Mouse (Mus musculus) intestine, embryonic 16.5 days (tissue): ENCODE measurements around the gene Wdr12. TPM values are rescaled to one million over a fixed set of nuclear protein-coding genes. Genes with fewer than 3 reads are reported as not detected.
"Not testable (repeated sequence)": the region's sequence is repeated elsewhere in the genome, so short reads cannot be mapped to it uniquely, and the experiment has no call there.

ENCODE experiments used
- ATAC-seq: fragments of 200-750 bp; cut with Nextera tagmentation; 2 replicates; pipeline ENCODE4 v1.8.0; 2017; ENCODE audit warnings: moderate TSS enrichment, moderate library complexity
- H3K27ac ChIP-seq: fragments of 300-500 bp; sonication (generic); 2 replicates; pipeline ENCODE4 v1.5.1; 2014; ENCODE audit warnings: mild to moderate bottlenecking, low read length
- H3K27me3 ChIP-seq: fragments of 300-500 bp; sonication (generic); replicated peaks from 2 replicates; pipeline ENCODE4 v1.6.1; 2014; ENCODE audit warnings: low read length, control low read depth, mixed read lengths; ENCODE audit not compliant: control insufficient read depth, insufficient read depth
- H3K36me3 ChIP-seq: fragments of 300-500 bp; sonication (generic); 2 replicates; pipeline ENCODE4 v1.6.1; 2014; ENCODE audit warnings: low read length, control low read depth; ENCODE audit not compliant: control insufficient read depth, insufficient read depth
- H3K4me1 ChIP-seq: fragments of 300-500 bp; sonication (generic); 2 replicates; pipeline ENCODE4 v1.6.1; 2014; ENCODE audit warnings: low read length, control low read depth, mixed read lengths; ENCODE audit not compliant: control insufficient read depth, insufficient read depth
- H3K4me2 ChIP-seq: fragments of 300-500 bp; sonication (generic); 2 replicates; pipeline ENCODE4 v1.6.1; 2014; ENCODE audit warnings: low read depth, low read length, control low read depth
- H3K4me3 ChIP-seq: fragments of 300-500 bp; sonication (generic); 2 replicates; pipeline ENCODE4 v1.5.1; 2014; ENCODE audit warnings: mild to moderate bottlenecking, low read length
- H3K9ac ChIP-seq: fragments of 300-500 bp; sonication (generic); 2 replicates; pipeline ENCODE4 v1.6.1; 2014; ENCODE audit warnings: low read depth, low read length
- H3K9me3 ChIP-seq: fragments of 300-500 bp; sonication (generic); 2 replicates; pipeline ENCODE4 v1.6.1; 2016; ENCODE audit warnings: low read length, control low read depth; ENCODE audit not compliant: control insufficient read depth
- WGBS: fragments of 180-500 bp; shearing (Covaris S2); extraction: QIAGEN DNeasy Blood & Tissue Kit; methylation state at CpG from one replicate; pipeline ENCODE4 v1.1.7; 2014; 5-methylcytosine and 5-hydroxymethylcytosine counted together
- polyA plus RNA-seq: library from polyadenylated mRNA; unstranded; fragments of >200 nt; fragmentation: Nextera tagmentation; extraction: Ambion mirVana; gene quantifications from 2 replicates; pipeline ENCODE4 v1.2.1, GENCODE M21; 2015

Wdr12 gene
- polyA plus RNA-seq, 1 experiment from 2014 or later: 50.1 TPM

DNA sequence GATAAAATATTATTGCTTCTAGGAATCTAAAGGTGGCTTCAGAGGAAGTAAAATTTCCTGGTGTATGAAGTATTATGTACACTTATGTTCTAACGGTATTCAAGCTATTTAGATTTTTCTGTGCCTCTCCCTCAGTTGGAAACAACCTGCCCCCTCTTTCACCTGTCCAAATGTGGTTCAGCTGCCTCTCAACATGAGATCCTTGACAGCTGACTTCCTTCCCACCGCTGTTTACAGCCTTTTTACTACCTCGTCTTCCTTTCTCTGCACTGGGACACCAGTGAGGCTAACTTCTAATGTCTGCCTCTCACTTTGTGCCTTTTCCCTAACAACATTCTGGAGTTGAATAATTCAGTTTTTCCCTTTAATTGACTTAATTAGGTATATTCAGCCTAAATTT lies 22.9 kb downstream of the Wdr12 start:
- no peaks in the 10 kb centered on the region for H3K9me3 ChIP-seq
- no peaks in the 10 kb centered on the region for H3K4me1 ChIP-seq
- no peak overlapping the region for H3K4me3 ChIP-seq
- ATAC-seq: no peak
- H3K27ac ChIP-seq: no peak overlapping the region
- H3K9ac ChIP-seq: no peak overlapping the region
- H3K27me3 ChIP-seq: no peaks in the 10 kb centered on the region
- 67% methylated on average over 3 of the region's 3 CpGs for WGBS
- no peaks in the 10 kb centered on the region for H3K36me3 ChIP-seq
- no peak overlapping the region for H3K4me2 ChIP-seq

DNA sequence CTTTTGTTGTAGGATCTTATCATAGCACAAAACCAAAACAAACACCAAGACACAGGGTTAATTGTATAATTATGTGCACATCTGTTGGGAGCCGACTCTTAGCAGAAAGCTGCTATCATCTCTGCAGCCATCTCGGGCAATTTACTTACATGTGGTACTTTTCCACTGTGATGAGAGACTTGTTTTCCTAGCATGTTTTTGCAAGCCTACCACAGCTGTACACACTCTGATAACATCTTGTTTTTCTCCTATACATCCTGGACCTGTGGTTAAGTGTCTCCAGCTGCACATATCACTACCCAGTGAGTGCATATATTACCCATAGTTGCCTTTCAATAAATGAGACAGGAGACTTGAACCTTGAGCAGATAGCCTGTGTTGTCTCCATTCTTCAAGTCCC lies 23.5 kb downstream of the Wdr12 start:
- no peak overlapping the region for H3K9ac ChIP-seq
- H3K27me3 ChIP-seq: no peaks in the 10 kb centered on the region
- H3K36me3 ChIP-seq: no peaks in the 10 kb centered on the region
- H3K4me2 ChIP-seq: no peak overlapping the region
- H3K27ac ChIP-seq: no peak overlapping the region
- ATAC-seq: no peak
- H3K9me3 ChIP-seq: no peaks in the 10 kb centered on the region
- H3K4me1 ChIP-seq: no peaks in the 10 kb centered on the region
- WGBS: 68% methylated on average over 2 of the region's 2 CpGs
- H3K4me3 ChIP-seq: no peak overlapping the region

DNA sequence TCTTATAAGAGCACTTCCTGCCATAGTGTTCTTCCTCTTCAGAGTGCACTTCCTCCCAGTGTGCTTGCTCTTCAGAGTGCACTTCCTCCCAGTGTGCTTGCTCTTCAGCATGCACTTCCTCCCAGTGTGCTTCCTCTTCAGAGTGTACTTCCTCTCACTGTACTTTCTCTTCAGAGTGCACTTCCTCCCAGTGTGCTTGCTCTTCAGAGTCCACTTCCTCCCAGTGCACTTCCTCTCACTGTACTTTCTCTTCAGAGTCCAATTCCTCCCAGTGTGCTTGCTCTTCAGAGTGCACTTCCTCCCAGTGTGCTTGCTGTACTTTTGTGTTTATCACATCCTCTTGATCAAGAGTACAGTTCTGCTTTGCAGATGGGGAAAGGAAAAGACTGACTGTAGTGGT lies 27.7 kb downstream of the Wdr12 start:
- not testable (repeated sequence) for H3K27me3 ChIP-seq, H3K4me3 ChIP-seq, H3K9me3 ChIP-seq, H3K9ac ChIP-seq, ATAC-seq, H3K4me1 ChIP-seq, H3K36me3 ChIP-seq, H3K4me2 ChIP-seq, H3K27ac ChIP-seq

DNA sequence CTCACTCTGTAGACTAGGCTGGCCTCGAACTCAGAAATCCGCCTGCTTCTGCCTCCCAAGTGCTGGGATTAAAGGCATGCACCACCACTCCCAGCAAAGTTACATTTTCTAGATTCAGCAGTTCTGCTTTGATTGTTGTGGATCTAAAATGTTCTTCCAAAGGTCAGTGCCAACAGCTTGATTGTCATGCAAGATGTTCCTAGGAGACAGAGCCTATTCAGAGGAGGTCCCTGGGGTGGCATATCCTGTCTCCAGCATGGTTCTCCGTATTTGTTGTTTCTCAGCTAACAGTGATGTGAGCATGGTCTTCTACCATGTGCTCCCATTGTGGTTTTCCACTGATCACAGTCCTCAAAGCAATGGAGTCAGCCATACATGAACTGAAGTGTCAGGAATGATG lies 42.1 kb downstream of the Wdr12 start:
- H3K27me3 ChIP-seq: no peaks in the 10 kb centered on the region
- 81% methylated on average over 3 of the region's 3 CpGs for WGBS
- H3K9me3 ChIP-seq: no peaks in the 10 kb centered on the region
- no peak overlapping the region for H3K4me3 ChIP-seq
- H3K36me3 ChIP-seq: no peaks in the 10 kb centered on the region
- no peak overlapping the region for H3K4me2 ChIP-seq
- no peak overlapping the region for H3K9ac ChIP-seq
- no peak for ATAC-seq
- H3K4me1 ChIP-seq: no peaks in the 10 kb centered on the region
- H3K27ac ChIP-seq: no peak overlapping the region

DNA sequence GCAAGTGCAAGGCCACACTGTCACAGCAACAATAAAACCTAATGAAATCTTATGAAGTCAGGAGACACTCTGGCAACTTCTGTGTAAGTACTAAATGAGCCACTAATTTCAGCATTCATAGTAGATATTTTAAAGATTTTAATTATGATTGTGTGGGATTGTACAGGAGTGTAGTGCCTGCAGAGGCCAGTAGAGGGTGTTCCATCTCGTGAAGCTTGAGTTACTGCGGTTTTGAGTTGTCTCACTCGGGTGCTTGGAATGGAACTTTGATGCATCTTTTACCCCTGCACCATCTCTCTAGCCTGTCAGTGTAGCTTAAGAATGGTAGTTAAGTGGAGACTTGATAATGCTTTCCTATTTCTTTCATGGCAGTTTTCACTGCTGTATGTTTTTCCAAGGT lies 43.8 kb downstream of the Wdr12 start:
- no peaks in the 10 kb centered on the region for H3K27me3 ChIP-seq
- no peaks in the 10 kb centered on the region for H3K4me1 ChIP-seq
- no peak for ATAC-seq
- no peak overlapping the region for H3K9ac ChIP-seq
- whole genome bisulfite sequencing: 47% methylated on average over 3 of the region's 3 CpGs
- H3K9me3 ChIP-seq: no peaks in the 10 kb centered on the region
- H3K36me3 ChIP-seq: no peaks in the 10 kb centered on the region
- H3K27ac ChIP-seq: no peak overlapping the region
- H3K4me3 ChIP-seq: no peak overlapping the region
- no peak overlapping the region for H3K4me2 ChIP-seq

DNA sequence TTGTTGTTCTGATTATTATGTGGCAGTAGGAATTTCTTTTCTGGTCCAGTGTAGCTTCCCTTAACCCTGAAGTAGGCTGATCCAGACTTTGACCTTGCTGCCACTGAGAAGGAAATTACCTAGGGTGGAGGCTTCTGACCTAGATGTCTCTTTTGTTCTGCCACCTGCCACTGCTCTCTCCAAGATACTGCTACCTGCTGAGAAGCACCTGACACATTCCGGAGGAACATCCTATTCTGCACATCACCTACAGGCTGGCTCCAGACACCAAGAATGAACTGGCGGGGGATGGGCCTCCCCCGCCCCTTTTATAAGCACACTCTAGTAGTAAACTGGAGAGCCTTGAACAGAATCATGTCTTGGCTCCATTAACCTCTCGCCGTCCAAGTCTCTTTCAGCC lies 51.0 kb downstream of the Wdr12 start:
- 91% methylated on average over 5 of the region's 5 CpGs for WGBS
- H3K4me3 ChIP-seq, H3K27me3 ChIP-seq, H3K9me3 ChIP-seq, ATAC-seq, H3K36me3 ChIP-seq, H3K27ac ChIP-seq, H3K4me2 ChIP-seq, H3K4me1 ChIP-seq, H3K9ac ChIP-seq: not testable (repeated sequence)

DNA sequence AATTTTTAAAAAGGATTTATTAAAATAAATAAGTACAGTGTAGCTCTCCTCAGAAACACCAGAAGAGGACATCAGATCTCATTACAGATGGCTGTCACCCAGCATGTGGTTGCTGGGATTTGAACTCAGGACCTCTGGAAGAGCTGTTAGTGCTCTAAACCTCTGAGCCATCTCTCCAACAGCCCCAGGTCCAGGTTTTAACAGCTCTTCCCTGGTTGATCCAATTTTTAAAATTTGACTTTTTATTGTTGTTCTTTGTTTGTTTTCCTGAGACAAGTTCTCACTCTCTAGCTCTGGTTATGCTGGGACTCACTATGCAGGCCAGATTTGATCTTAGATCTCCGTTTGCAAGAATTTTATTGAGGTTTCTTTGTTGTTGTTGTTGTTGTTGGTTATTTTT lies 53.9 kb downstream of the Wdr12 start:
- no peak overlapping the region for H3K27ac ChIP-seq
- peaks cover 11% of the 10 kb centered on the region for H3K27me3 ChIP-seq
- H3K4me2 ChIP-seq: no peak overlapping the region
- H3K9ac ChIP-seq: no peak overlapping the region
- 90% methylated on average over 1 of the region's 1 CpGs for WGBS
- no peaks in the 10 kb centered on the region for H3K36me3 ChIP-seq
- H3K4me3 ChIP-seq: no peak overlapping the region
- no peak for ATAC-seq
- H3K4me1 ChIP-seq: peaks cover 5% of the 10 kb centered on the region; the same call in 1 of the 2 replicates
- H3K9me3 ChIP-seq: no peaks in the 10 kb centered on the region

DNA sequence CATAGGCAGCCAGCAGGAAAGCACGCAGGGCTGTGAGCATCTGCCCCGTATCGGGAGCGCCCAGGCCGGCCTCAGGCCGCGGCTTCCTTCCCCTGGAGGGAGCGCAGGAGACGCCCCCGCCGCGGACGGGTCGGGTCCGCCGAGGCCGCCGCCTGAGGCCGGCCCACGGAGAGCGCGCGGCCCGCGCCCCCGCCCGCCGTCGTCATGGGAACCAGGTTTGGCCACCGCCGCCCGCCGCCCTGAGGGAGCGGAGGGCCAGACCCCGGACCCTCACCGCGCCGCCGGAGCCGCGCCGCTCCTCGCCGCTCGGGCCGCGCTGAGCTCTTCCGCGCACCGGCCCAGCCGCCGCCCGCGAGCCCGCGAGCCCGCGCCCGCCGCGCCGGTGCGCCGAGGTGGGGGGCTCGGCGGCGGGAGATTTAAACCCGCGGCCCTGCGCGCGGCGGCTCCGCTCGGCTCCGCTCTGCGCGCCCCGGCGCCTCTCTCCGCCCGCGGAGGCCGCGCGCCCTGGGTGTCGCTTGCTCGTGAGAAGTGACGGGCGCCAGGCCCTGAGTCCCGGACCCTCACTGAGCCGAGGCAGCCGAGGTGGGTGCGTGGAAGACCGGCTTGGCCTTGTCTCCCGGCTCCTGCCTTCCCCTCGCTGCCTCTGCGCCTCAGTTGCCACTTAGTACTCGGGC lies 55.5 kb downstream of the Wdr12 start, which contains the start of gene Ica1l:
TSS of gene Ica1l (minus strand) at position 389 of the 674 bp plus-strand sequence.
- no peaks in the 10 kb centered on the region for H3K9me3 ChIP-seq
- H3K27ac ChIP-seq: no peak within 1 kb of the TSS
- H3K36me3 ChIP-seq: no peaks in the 10 kb centered on the region
- H3K9ac ChIP-seq: peak within 1 kb of the TSS; percentile 69
- 1% methylated on average over 62 of the region's 99 CpGs for WGBS
- ATAC-seq: peak; percentile 85
- peaks cover 11% of the 10 kb centered on the region for H3K27me3 ChIP-seq
- H3K4me1 ChIP-seq: peaks cover 5% of the 10 kb centered on the region; the same call in 1 of the 2 replicates
- H3K4me3 ChIP-seq: peak within 1 kb of the TSS; percentile 72
- peak within 1 kb of the TSS; percentile 99 for H3K4me2 ChIP-seq

DNA sequence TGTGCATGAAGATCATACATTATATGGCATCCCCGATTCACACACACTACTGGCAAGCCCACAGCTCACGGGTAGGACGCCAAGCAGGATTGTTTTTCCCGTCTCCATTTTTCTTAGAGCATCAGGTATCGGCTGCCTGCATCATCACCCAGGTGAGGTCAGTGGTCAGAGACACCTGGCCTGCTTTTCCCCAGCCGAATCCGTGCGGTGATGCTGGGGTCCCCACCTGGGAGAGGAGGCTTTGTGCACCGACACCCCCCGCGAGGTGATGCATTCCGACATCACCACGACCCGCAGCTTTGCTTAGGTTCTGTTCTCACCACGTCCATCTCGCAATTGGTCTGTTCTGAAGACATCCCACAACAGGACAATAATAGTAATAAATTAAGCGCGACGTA lies 56.0 kb downstream of the Wdr12 start:
- Histone ChIP-seq H3K9ac (peak overlapping the region; percentile 69), H3K27me3 (peaks cover 11% of the 10 kb centered on the region), H3K4me1 (peaks cover 5% of the 10 kb centered on the region; the same call in 1 of the 2 replicates), H3K4me2 (peak overlapping the region; percentile 99), H3K36me3 (no peaks in the 10 kb centered on the region), H3K4me3 (peak overlapping the region; percentile 72), H3K27ac (no peak overlapping the region), H3K9me3 (no peaks in the 10 kb centered on the region)
- ATAC-seq: no peak
- 3% methylated on average over 19 of the region's 19 CpGs for WGBS

DNA sequence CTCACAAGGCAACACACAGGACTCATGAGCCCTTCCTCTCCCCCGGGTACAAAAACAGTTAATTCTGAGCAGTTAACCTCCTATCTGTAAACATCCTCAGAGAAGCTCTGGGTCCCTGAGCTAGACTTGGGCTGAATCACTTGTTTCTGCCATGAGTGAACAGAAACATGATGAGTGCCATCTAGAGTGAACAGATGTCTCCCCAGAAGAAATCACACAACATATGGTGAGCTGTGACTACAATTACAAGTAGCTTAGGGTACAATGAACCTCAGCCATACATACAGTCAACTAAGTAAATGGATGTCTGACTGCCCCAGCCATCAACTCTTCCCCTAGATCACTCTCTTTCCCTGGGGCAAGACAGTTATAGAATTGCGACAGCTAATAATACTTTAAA lies 63.4 kb downstream of the Wdr12 start:
- 85% methylated on average over 2 of the region's 2 CpGs for WGBS
- Histone ChIP-seq H3K27me3 (no peaks in the 10 kb centered on the region), H3K4me1 (no peaks in the 10 kb centered on the region), H3K9me3 (no peaks in the 10 kb centered on the region), H3K4me2 (no peak overlapping the region), H3K27ac (no peak overlapping the region), H3K4me3 (no peak overlapping the region), H3K9ac (no peak overlapping the region), H3K36me3 (no peaks in the 10 kb centered on the region)
- no peak for ATAC-seq
